Mouse (Mus musculus) cerebellum, adult 2 months (tissue): ENCODE data around the gene Nphp4.

ENCODE experiments used
- CTCF ChIP-seq: fragments of 200-500 bp; IDR thresholded peaks from 2 replicates; pipeline ENCODE4 v1.5.1; 2011; ENCODE audit warnings: low read depth, mild to moderate bottlenecking, control low read depth, low read length, moderate library complexity, borderline replicate concordance; ENCODE audit not compliant: insufficient read depth
- POLR2A ChIP-seq: fragments of 200-500 bp; IDR thresholded peaks from 2 replicates; pipeline ENCODE4 v1.6.1; 2011; ENCODE audit warnings: low read length, control low read depth, borderline replicate concordance; ENCODE audit not compliant: insufficient read depth

DNA sequence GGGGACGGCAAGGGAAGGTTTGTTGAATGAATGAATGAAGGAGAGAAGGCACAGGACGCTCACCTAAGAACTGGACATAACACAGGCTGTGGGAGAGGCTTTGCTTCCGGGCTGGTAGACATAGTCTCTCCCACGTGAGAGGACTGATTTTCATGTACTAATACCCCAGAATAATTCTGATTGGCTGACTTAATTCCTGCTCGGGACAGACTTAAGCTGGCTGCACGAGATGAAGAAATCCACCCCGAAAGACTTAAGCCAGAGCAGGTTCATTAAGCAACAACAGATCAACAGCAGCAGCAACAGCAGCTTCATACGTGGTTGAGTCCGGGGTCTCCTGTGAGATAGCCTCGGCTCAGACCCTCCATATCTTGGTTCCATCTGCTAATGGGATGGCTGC is 11.5 kb downstream of the Nphp4 start:
- TF ChIP-seq CTCF, result no peak
- no peak for TF ChIP-seq POLR2A
